Comparison of ENCODE assay signal across 7 mouse cellular contexts in the genomic region with DNA sequence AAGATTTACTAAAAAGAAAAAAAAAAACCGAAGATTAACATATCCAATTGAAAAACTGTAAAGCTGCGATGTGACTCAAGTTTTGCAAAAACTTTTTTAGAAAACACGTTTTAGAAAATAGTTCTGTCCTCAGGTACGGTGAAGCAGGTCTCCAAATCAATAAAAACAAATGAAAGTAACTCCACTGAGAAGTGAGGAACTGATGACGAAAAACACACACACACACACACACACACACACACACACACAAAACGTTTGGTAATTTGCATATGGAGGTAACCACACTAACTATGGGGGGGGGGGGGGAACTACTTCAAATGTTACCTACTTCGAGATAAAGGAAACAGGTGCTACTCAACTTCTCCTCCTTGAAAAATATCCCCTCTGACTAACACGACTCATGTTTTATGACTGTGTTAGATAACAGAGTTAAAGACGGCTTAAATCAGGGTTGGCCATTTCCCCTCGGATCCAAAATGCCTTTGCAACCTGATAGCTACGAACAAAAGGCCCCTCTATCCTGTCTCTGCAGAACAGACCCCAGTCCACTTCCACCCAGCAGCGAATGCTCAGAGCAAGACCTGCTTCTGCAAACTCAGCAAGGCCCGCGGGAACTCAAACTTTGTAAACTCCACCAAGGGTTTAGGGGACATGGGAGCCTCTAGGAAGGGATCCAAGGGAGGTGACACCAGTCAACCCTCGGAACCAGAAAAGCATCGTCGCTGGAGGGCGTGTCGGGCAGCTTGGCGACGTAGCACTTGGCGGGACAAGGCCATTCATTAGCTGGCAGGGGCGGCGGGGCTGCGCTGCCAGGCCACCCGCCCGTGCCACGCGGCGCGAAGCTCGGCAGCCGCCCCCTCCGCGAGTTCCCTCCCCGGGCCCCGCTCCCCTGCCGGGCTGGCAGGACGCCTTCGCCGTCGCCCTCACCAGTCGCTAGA. TPM values are rescaled to one million over a fixed set of nuclear protein-coding genes. Genes with fewer than 3 reads are reported as not detected.
A peak's percentile ranks its signal among the peaks of the same experiment; 100 is the strongest.
DNase-seq lines count a peak whose midpoint lies in the region; ATAC-seq lines count a peak whose summit lies in the region.

No protein-coding gene starts in this region.

- H3K27me3 ChIP-seq in hindbrain, embryonic 16.5 days (replicated peaks; ENCODE audit: control insufficient read depth, insufficient read depth, low read length), result no peaks in the 10 kb centered on the region

- intact Hi-C loops in left cerebral cortex, postnatal 14 days (cut with DNase I), result no loop called here

- peak overlapping the region; percentile 92 for H3K9ac ChIP-seq in hindbrain, embryonic 16.5 days (ENCODE audit: low read depth, low read length)

- peak; percentile 86 for DNase-seq in ZHBTc4 (ENCODE audit: low read depth, low spot score)
- DNase-seq in cerebellum, postnatal 10 days, result peak; percentile 90 to 92
- peak; percentile 56 to 57 for DNase-seq in frontal cortex, postnatal 14 days (ENCODE audit: low spot score in 2 of 2)
- DNase-seq in left cerebral cortex, postnatal 14 days (ENCODE audit: low spot score in 2 of 2), result peak; percentile 65 to 73
- peak; percentile 82 for DNase-seq in mesoderm, embryonic 11.5 days (ENCODE audit: low read depth, low spot score)
- peak; percentile 80 for DNase-seq in skeletal muscle tissue, adult 2 months (ENCODE audit: low read depth, low spot score)

- peak overlapping the region; percentile 66 for H3K4me2 ChIP-seq in hindbrain, embryonic 16.5 days (ENCODE audit: low read length)

- H3K4me1 ChIP-seq in hindbrain, embryonic 16.5 days (ENCODE audit: control insufficient read depth, insufficient read depth, low read depth, low read length), result peaks cover 12% of the 10 kb centered on the region

- no peaks in the 10 kb centered on the region for H3K36me3 ChIP-seq in hindbrain, embryonic 16.5 days (ENCODE audit: control insufficient read depth, insufficient read depth, low read length)

- peak; percentile 86 for ATAC-seq in hindbrain, embryonic 16.5 days

- 2% methylated on average over 31 of the region's 43 CpGs for WGBS in hindbrain, embryonic 16.5 days

- H3K9me3 ChIP-seq in hindbrain, embryonic 16.5 days (ENCODE audit: control insufficient read depth, low read length), result no peaks in the 10 kb centered on the region

- peak overlapping the region; percentile 97 for H3K27ac ChIP-seq in hindbrain, embryonic 16.5 days (ENCODE audit: low read depth, low read length)

- peak overlapping the region; percentile 93 for H3K4me3 ChIP-seq in hindbrain, embryonic 16.5 days (ENCODE audit: low read length)

RNA-seq across cellular contexts. Expression of a gene that starts 0.7 kb away (rescaled TPM):
- 21.0 and 24.3 TPM in 2 replicates for polyA plus RNA-seq in hindbrain, embryonic 16.5 days (2015; fragmentation: Nextera tagmentation; extraction: Ambion mirVana)
- 10 to 100 TPM; 22.3 TPM for total RNA-seq in left cerebral cortex, postnatal 14 days (2021)

Comparison
In these comparisons a context has a peak if more than half of its experiments do, and no peak if none do; other contexts are left out.
1. Peak in every context shown above with its lines: DNase-seq, ATAC-seq, H3K4me3 ChIP-seq and H3K27ac ChIP-seq.